Mouse (Mus musculus) megakaryocyte, embryonic 14.5 days (primary cell): ENCODE results near the gene Lzts2.

Experiments
- FLI1 ChIP-seq: IDR thresholded peaks from 2 replicates; pipeline ENCODE4 v1.6.1; 2012; ENCODE audit warnings: low read length, inconsistent platforms, mixed read lengths
- GATA1 ChIP-seq: IDR thresholded peaks from 3 replicates; pipeline ENCODE4 v1.6.1; 2012; ENCODE audit warnings: mixed read lengths, low read length, inconsistent platforms, borderline replicate concordance

- TF ChIP-seq GATA1 (no peak), FLI1 (no peak)
Measured at GRCm38 (mm10) chr19:45013581-45014225, 511 bp upstream of the Lzts2 start.
